Mouse (Mus musculus) gastrocnemius, postnatal 4 days (tissue): ENCODE data around the gene L3mbtl1. TPM values are rescaled to one million over a fixed set of nuclear protein-coding genes. Genes with fewer than 3 reads are reported as not detected.
A peak's percentile ranks its signal among the peaks of the same experiment; 100 is the strongest.
"Not testable (repeated sequence)": the region's sequence is repeated elsewhere in the genome, so short reads cannot be mapped to it uniquely, and the experiment has no call there.

Source experiments
- DNase-seq, 2 experiments: peaks; one replicate each; pipeline ENCODE4 v3.0.0; 2021 to 2022; ENCODE audit warnings: low spot score in 2 of 2, mixed read lengths in 2 of 2
- long read RNA-seq, 2 experiments: library from polyadenylated mRNA; stranded (forward); transcript quantifications; one replicate each; pipeline ENCODE4 v2.0.0; 2021
- total RNA-seq, 2 experiments: library from RNA; stranded (reverse); gene quantifications; 2 replicates each; pipeline ENCODE4 v1.2.3; 2021

Gene L3mbtl1
- under 1 TPM; 0.17 to 0.70 TPM for total RNA-seq
- long read RNA-seq, experiment 1 = 0 reads
- long read RNA-seq, experiment 2 = 0 reads

- no peak for DNase-seq
These were observed at the start of gene L3mbtl1 for GRCm38 (mm10) chr2:162943148-162943846. TSS of gene L3mbtl1 (plus strand) at chr2:162943472.

GRCm38 (mm10) chr2:162899256-162899655, 44.0 kb upstream of the L3mbtl1 start:
- DNase-seq = not testable (repeated sequence)

DNA sequence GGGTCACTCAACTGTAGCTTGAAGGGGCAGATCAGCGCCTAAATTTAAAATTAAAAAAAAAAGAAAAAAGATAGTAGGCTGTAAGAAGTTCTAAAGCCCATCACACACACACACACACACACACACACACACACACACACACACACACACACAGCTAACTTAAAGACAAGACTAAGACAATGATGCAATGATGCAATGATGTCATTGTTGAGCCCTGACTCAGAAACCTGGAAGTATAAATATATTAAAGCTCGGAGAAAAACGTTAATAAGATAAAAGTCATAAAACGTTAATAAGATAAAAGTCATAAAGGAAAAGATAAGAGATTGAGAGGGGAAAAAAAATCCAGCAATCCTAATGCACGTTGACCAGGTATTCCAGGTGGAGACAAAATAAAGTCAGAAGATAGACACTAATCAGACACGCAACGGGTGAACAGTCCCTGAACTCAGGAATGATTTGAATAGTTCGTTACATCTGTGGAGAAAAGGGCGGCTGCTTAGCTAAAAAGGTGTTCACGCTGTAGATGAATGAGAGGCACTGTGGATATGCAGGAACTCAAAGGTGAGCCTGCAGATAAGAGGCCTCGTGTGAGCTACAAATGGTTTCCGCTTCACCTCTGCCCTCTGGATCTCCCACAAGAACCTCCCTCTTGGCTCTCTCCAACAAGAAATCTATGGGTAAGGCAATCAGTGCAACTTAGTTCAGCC, 43.2 kb upstream of the L3mbtl1 start:
- DNase-seq = no peak

- DNase-seq = no peak
These were observed 42.7 kb upstream of the L3mbtl1 start for GRCm38 (mm10) chr2:162900590-162900916.

- DNase-seq = no peak
These were observed 37.4 kb upstream of the L3mbtl1 start for GRCm38 (mm10) chr2:162905902-162906301.

DNA sequence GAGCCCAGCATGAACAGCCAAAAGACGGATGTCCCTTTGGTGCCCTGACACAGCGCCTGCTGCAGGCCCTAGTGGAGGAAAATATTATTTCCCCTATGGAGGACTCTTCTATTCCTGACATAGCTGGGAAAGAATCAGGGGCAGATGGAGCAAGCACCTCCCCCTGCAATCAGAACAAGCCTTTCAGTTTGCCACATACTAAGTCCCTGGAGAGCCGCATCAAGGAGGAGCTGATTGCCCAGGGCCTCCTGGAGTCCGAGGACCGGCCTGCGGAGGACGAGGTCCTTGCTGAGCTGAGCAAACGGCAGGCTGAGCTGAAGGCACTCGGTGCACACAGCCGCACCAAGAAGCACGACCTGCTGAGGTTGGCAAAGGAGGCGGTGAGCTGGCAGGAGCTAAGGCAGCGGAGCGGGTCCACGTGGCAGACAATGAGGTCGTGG, 35.2 kb upstream of the L3mbtl1 start:
- DNase-seq = no peak

DNA sequence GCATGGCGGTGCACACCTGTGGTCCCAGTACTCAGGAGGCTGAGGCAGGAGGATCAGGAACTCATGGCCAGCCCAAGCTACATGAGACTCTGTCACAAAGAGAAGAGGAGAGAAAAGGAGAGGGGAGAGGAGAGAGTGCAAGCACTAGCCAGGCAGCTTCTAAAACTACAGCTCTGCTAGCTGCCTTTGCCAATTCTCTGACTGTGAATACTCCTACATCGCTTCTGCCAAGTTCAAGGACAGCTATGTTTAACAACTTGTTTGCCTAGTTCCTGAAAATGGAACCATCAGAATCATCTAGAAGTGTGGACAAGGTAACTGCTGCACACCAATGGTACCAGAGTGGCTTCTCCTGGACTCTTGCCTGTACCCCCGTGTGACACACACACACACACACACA, 29.2 kb upstream of the L3mbtl1 start:
- no peak for DNase-seq

DNA sequence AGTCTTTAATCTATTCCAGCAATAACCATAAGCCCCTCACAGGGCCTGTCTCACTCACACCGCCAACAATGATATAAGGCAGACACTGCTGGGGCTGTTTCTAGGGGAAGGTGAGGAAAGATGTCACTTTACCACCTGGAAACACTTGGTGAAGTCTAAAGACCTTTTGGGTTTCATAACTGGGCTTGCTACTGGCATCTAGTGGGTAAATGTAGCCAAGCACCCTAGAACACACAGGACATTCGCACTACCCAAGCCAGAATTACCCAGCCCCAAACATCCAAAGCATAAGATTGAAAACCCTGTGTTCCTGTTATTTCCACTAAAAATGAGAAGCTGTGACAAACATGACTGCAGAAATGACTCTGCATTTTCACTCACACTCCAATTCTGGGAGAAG, 28.8 kb upstream of the L3mbtl1 start:
- DNase-seq = no peak

DNA sequence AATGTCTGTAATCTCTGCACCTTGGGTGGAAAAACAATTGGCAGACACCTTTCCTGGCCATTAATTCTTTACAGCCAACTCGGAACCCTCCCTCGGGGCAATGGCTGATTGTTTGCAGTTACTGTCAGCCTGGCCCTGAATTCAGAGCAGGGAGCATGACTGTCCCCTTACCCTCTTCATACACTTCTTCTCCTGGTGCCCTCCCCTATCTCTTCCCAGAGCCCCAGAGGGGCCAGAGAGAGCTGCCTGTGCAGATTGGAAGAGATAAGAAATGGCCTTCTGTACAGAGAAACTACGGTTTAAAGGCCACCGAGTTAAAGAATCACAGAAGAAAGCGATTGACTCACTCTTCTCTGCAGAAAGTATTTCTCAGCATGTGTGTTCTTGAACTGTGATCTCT, 23.3 kb upstream of the L3mbtl1 start:
- no peak for DNase-seq

GRCm38 (mm10) chr2:162922183-162922582, 21.1 kb upstream of the L3mbtl1 start:
- DNase-seq = peak in 1 of 2 experiments; percentile 38

- DNase-seq = no peak
These were observed 20.4 kb upstream of the L3mbtl1 start for GRCm38 (mm10) chr2:162922834-162923233.

- DNase-seq = no peak
These were observed 19.1 kb upstream of the L3mbtl1 start for GRCm38 (mm10) chr2:162924126-162924525.

- DNase-seq = no peak
These were observed 15.2 kb upstream of the L3mbtl1 start for GRCm38 (mm10) chr2:162927918-162928585.

DNA sequence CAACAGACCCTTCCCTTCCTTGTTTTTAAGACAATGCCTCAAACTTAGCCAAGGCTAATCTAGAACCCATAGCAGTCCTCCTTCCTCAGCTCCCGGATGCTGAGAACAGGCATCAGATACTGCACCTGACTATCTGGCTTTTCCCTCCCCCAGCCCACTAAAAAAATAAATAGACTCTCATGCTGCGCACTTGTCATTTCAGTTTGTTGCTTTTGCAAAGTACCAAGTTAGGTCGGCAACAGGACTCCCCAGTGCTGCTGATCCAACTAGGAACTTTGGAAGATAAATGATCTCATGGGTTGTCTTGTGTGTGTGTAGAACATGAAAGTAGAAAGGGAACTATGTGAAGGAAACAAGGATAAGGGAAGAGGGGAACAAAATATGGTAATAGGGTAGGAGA, 13.6 kb upstream of the L3mbtl1 start:
- no peak for DNase-seq

DNA sequence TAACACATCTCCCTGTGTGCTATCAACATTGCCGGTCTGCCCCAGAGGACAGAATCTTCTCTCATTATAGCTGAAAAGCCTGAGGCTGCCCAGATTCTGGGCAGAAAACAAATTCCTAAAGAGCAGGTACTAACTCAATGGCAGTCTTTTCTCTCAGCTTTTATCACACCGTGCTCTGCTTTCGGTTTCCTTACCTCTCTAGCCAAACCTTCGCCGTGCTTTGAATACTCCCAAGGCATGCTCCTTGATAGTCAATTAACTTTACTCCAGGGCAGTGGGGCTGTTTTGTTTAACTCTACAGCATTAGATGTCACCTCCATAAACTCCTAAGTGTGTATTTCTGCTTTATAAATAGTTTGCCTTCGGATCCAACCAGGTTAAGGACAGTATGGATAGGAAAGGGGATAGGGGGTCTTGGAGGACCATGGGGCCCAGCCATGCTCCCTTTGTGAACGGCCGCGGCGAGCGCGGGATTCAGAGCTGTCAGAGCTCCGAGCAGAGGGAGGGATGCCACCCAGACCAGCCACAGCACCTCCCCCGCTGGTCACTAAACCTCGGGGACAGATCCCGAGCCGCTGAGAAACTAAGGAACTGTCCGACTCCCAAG, 12.7 kb upstream of the L3mbtl1 start:
- DNase-seq = no peak

- peak; percentile 86 to 93 for DNase-seq
These were observed 12.1 kb upstream of the L3mbtl1 start, which contains the start of gene Srsf6 for GRCm38 (mm10) chr2:162931123-162931673. TSS of gene Srsf6 (plus strand) at chr2:162931528.

GRCm38 (mm10) chr2:162931674-162932650, 11.3 kb upstream of the L3mbtl1 start:
- peak; percentile 36 to 73 for DNase-seq

DNA sequence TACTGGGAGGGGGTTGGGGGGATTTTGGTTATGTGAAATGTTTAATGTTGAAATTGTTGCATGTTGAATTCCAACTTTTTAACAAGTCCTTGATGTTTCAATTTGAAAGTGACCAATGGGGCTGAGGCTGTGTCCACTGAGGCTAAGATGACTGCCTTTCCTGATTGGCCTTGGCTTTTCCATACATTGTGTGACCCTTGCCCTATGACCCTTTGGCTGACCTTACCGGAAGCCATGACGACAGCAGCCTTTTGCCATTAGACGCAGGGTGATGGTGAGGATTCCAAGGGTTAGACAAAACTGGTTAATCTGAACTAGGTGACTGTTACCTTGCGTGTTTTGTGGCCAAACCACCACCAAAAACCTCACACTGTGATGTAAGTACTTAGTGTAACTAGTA, 10.6 kb upstream of the L3mbtl1 start:
- DNase-seq = no peak

GRCm38 (mm10) chr2:162934421-162934820, 8.9 kb upstream of the L3mbtl1 start:
- DNase-seq = no peak

DNA sequence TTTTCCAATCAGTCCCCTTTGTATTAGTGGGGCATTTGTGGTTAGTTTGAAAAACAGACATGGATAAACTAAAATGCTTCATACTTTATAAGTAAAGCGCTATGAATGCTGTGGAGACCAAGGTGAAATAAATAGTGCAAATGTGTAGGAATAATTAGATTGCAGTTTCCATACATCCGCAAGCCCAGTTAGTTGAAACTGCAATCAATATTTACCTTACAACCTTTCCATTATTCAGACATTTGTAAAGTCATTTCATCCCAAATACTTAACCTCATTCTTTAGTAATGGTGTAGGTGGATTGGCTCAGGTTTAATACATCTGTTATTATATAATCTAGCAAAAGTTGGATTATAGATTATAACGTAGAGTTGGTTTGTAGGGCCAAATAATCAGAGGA, 7.6 kb upstream of the L3mbtl1 start:
- DNase-seq = no peak
